Mouse (Mus musculus): ENCODE data around the gene Dixdc1.

Dixdc1 gene

GRCm38 (mm10) chr9:50745806-50746205 lies 6.5 kb upstream of the Dixdc1 start:
- DNase-seq (ENCODE audit: low read depth, low spot score): no peak

GRCm38 (mm10) chr9:50742744-50743143 lies 3.4 kb upstream of the Dixdc1 start:
- no peak for DNase-seq (ENCODE audit: low read depth, low spot score)

GRCm38 (mm10) chr9:50742261-50742660 lies 2.9 kb upstream of the Dixdc1 start:
- no peak for DNase-seq (ENCODE audit: low read depth, low spot score)

- peak; percentile 70 for DNase-seq (ENCODE audit: low read depth, low spot score)
Observed at GRCm38 (mm10) chr9:50740867-50741784, 1.8 kb upstream of the Dixdc1 start.

- DNase-seq (ENCODE audit: low read depth, low spot score): peak; percentile 89
Observed at GRCm38 (mm10) chr9:50734989-50735388, 4.3 kb downstream of the Dixdc1 start.

GRCm38 (mm10) chr9:50732560-50732959 lies 6.8 kb downstream of the Dixdc1 start:
- DNase-seq (ENCODE audit: low read depth, low spot score): no peak

- DNase-seq (ENCODE audit: low read depth, low spot score): no peak
Observed at GRCm38 (mm10) chr9:50729600-50729999, 9.7 kb downstream of the Dixdc1 start.

GRCm38 (mm10) chr9:50727925-50728651 lies 11.2 kb downstream of the Dixdc1 start:
- peak; percentile 97 for DNase-seq (ENCODE audit: low read depth, low spot score)

GRCm38 (mm10) chr9:50727171-50727924 lies 12.0 kb downstream of the Dixdc1 start:
- peak; percentile 90 for DNase-seq (ENCODE audit: low read depth, low spot score)

- peak; percentile 72 for DNase-seq (ENCODE audit: low read depth, low spot score)
Observed at GRCm38 (mm10) chr9:50725921-50726590, 13.3 kb downstream of the Dixdc1 start.

- DNase-seq (ENCODE audit: low read depth, low spot score): peak; percentile 51
Observed at GRCm38 (mm10) chr9:50724661-50725330, 14.5 kb downstream of the Dixdc1 start.

GRCm38 (mm10) chr9:50724147-50724546 lies 15.2 kb downstream of the Dixdc1 start:
- no peak for DNase-seq (ENCODE audit: low read depth, low spot score)

- peak; percentile 93 for DNase-seq (ENCODE audit: low read depth, low spot score)
Observed at GRCm38 (mm10) chr9:50723406-50723805, 15.9 kb downstream of the Dixdc1 start.

GRCm38 (mm10) chr9:50722451-50722911 lies 16.8 kb downstream of the Dixdc1 start:
- peak; percentile 61 for DNase-seq (ENCODE audit: low read depth, low spot score)

GRCm38 (mm10) chr9:50721061-50721460 lies 18.3 kb downstream of the Dixdc1 start:
- no peak for DNase-seq (ENCODE audit: low read depth, low spot score)

- DNase-seq (ENCODE audit: low read depth, low spot score): no peak
Observed at GRCm38 (mm10) chr9:50718878-50719277, 20.4 kb downstream of the Dixdc1 start.

- DNase-seq (ENCODE audit: low read depth, low spot score): no peak
Observed at GRCm38 (mm10) chr9:50714188-50714587, 25.1 kb downstream of the Dixdc1 start.

- no peak for DNase-seq (ENCODE audit: low read depth, low spot score)
Observed at GRCm38 (mm10) chr9:50711337-50711736, 28.0 kb downstream of the Dixdc1 start.

- DNase-seq (ENCODE audit: low read depth, low spot score): peak; percentile 60
Observed at GRCm38 (mm10) chr9:50709108-50709507, 30.2 kb downstream of the Dixdc1 start.

- DNase-seq (ENCODE audit: low read depth, low spot score): no peak
Observed at GRCm38 (mm10) chr9:50704907-50705306, 34.4 kb downstream of the Dixdc1 start.
